Mouse (Mus musculus): ENCODE measurements around the gene Golim4. TPM values are rescaled to one million over a fixed set of nuclear protein-coding genes. Genes with fewer than 3 reads are reported as not detected.

The Golim4 gene
- polyA plus RNA-seq, 1 experiment, result 12.9 TPM

DNA sequence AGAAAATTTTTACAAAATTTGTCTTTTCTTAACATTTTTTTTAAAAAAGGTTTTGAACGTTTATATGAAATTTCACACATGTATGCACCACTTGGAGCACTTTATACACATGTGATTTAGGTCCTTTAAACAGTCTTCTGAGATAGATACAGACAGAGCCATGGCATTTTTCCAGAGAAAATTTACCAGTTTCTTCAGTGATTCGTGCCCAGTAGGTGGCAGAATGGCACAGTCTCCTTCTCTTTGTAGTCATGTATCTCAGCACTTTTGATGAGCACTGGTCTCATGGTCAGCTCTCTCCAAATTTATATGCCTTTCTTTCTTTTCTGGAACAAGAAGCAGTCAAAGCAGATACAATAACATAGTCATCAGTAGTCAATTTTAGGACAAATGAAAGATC lies 92.5 kb downstream of the Golim4 start:
- Histone ChIP-seq H3K36me3 (ENCODE audit: control insufficient read depth, insufficient read depth, low read length) (no peaks in the 10 kb centered on the region), H3K27ac (ENCODE audit: control insufficient read depth, insufficient read depth, low read length) (no peak overlapping the region), H3K4me1 (replicated peaks; ENCODE audit: control insufficient read depth, insufficient read depth, low read length) (no peaks in the 10 kb centered on the region; the same call in 1 of the 2 replicates), H3K4me3 (ENCODE audit: control insufficient read depth, insufficient read depth, low read length) (no peak overlapping the region), H3K27me3 (ENCODE audit: control insufficient read depth, insufficient read depth, low read length) (no peaks in the 10 kb centered on the region)
- TF ChIP-seq CTCF (IDR thresholded peaks at IDR 0.05; ENCODE audit: borderline replicate concordance, control insufficient read depth, extremely low read depth, insufficient read depth, low read length, poor library complexity), result no peak
- TF ChIP-seq POLR2A (IDR thresholded peaks at IDR 0.05; ENCODE audit: control insufficient read depth, extremely low read depth, insufficient read depth, low read length, poor library complexity), result no peak
- 15% methylated on average over 2 of the region's 2 CpGs for WGBS
- DNase-seq, result peak; percentile 11

GRCm38 (mm10) chr3:75861677-75862076 lies 95.1 kb downstream of the Golim4 start:
- Histone ChIP-seq H3K27ac (ENCODE audit: control insufficient read depth, insufficient read depth, low read length) (no peak overlapping the region), H3K4me3 (ENCODE audit: control insufficient read depth, insufficient read depth, low read length) (no peak overlapping the region), H3K36me3 (ENCODE audit: control insufficient read depth, insufficient read depth, low read length) (no peaks in the 10 kb centered on the region), H3K27me3 (ENCODE audit: control insufficient read depth, insufficient read depth, low read length) (no peaks in the 10 kb centered on the region), H3K4me1 (replicated peaks; ENCODE audit: control insufficient read depth, insufficient read depth, low read length) (no peaks in the 10 kb centered on the region; the same call in 1 of the 2 replicates)
- TF ChIP-seq POLR2A (IDR thresholded peaks at IDR 0.05; ENCODE audit: control insufficient read depth, extremely low read depth, insufficient read depth, low read length, poor library complexity) (no peak), CTCF (IDR thresholded peaks at IDR 0.05; ENCODE audit: borderline replicate concordance, control insufficient read depth, extremely low read depth, insufficient read depth, low read length, poor library complexity) (no peak; the same call in 1 of the 2 replicates)
- peak; percentile 84 for DNase-seq
- WGBS, result 34% methylated on average over 4 of the region's 4 CpGs

GRCm38 (mm10) chr3:75860760-75861159 lies 96.0 kb downstream of the Golim4 start:
- no peaks in the 10 kb centered on the region; the same call in 1 of the 2 replicates for H3K4me1 ChIP-seq (replicated peaks; ENCODE audit: control insufficient read depth, insufficient read depth, low read length)
- H3K27ac ChIP-seq (ENCODE audit: control insufficient read depth, insufficient read depth, low read length), result no peak overlapping the region
- TF ChIP-seq POLR2A (IDR thresholded peaks at IDR 0.05; ENCODE audit: control insufficient read depth, extremely low read depth, insufficient read depth, low read length, poor library complexity) (no peak), CTCF (IDR thresholded peaks at IDR 0.05; ENCODE audit: borderline replicate concordance, control insufficient read depth, extremely low read depth, insufficient read depth, low read length, poor library complexity) (no peak)
- no peak overlapping the region for H3K4me3 ChIP-seq (ENCODE audit: control insufficient read depth, insufficient read depth, low read length)
- DNase-seq, result no peak
- WGBS, result 66% methylated on average over 12 of the region's 12 CpGs
- H3K36me3 ChIP-seq (ENCODE audit: control insufficient read depth, insufficient read depth, low read length), result no peaks in the 10 kb centered on the region
- no peaks in the 10 kb centered on the region for H3K27me3 ChIP-seq (ENCODE audit: control insufficient read depth, insufficient read depth, low read length)

GRCm38 (mm10) chr3:75835286-75835967 lies 121.3 kb downstream of the Golim4 start:
- H3K4me3 ChIP-seq (ENCODE audit: control insufficient read depth, insufficient read depth, low read length), result no peak overlapping the region
- no peak for DNase-seq
- H3K36me3 ChIP-seq (ENCODE audit: control insufficient read depth, insufficient read depth, low read length), result no peaks in the 10 kb centered on the region
- 45% methylated on average over 5 of the region's 5 CpGs for WGBS
- no peak overlapping the region for H3K27ac ChIP-seq (ENCODE audit: control insufficient read depth, insufficient read depth, low read length)
- H3K4me1 ChIP-seq (replicated peaks; ENCODE audit: control insufficient read depth, insufficient read depth, low read length), result no peaks in the 10 kb centered on the region
- no peaks in the 10 kb centered on the region for H3K27me3 ChIP-seq (ENCODE audit: control insufficient read depth, insufficient read depth, low read length)
- TF ChIP-seq CTCF (IDR thresholded peaks at IDR 0.05; ENCODE audit: borderline replicate concordance, control insufficient read depth, extremely low read depth, insufficient read depth, low read length, poor library complexity), result no peak
- TF ChIP-seq POLR2A (IDR thresholded peaks at IDR 0.05; ENCODE audit: control insufficient read depth, extremely low read depth, insufficient read depth, low read length, poor library complexity), result no peak

- no peak for TF ChIP-seq CTCF (IDR thresholded peaks at IDR 0.05; ENCODE audit: borderline replicate concordance, control insufficient read depth, extremely low read depth, insufficient read depth, low read length, poor library complexity)
- TF ChIP-seq POLR2A (IDR thresholded peaks at IDR 0.05; ENCODE audit: control insufficient read depth, extremely low read depth, insufficient read depth, low read length, poor library complexity), result no peak
- Histone ChIP-seq H3K27ac (ENCODE audit: control insufficient read depth, insufficient read depth, low read length) (no peak overlapping the region), H3K36me3 (ENCODE audit: control insufficient read depth, insufficient read depth, low read length) (no peaks in the 10 kb centered on the region), H3K4me3 (ENCODE audit: control insufficient read depth, insufficient read depth, low read length) (no peak overlapping the region), H3K4me1 (replicated peaks; ENCODE audit: control insufficient read depth, insufficient read depth, low read length) (no peaks in the 10 kb centered on the region), H3K27me3 (ENCODE audit: control insufficient read depth, insufficient read depth, low read length) (no peaks in the 10 kb centered on the region)
- 71% methylated on average over 2 of the region's 2 CpGs for WGBS
- no peak for DNase-seq
These were observed 121.9 kb downstream of the Golim4 start for GRCm38 (mm10) chr3:75834827-75835226.

Other genes starting within 250 kb of the Golim4 start
- not detected in 2 replicates for gene Gm29133, start 208.8 kb downstream of the Golim4 start, polyA plus RNA-seq (2012; rRNA removed)
- 0.15 TPM in 1 of 2 replicates, not detected in the other for gene Fstl5, start 117.3 kb upstream of the Golim4 start, polyA plus RNA-seq (2012; rRNA removed)

Measured in thymus, adult 2 months (tissue).